Mouse (Mus musculus) 3T3-L1 (cell line): Measurements from ENCODE around the gene Rab20.

Experiments used
- DNase-seq: peaks from one replicate; pipeline ENCODE4 v3.0.0-alpha.2; 2015; ENCODE audit warnings: low read depth, low spot score

The Rab20 gene

GRCm38 (mm10) chr8:11454228-11454627 lies 24.3 kb downstream of the Rab20 start:
- no peak for DNase-seq

GRCm38 (mm10) chr8:11452974-11453373 lies 25.5 kb downstream of the Rab20 start:
- peak; percentile 41 for DNase-seq

- DNase-seq: peak; percentile 59
Observed at GRCm38 (mm10) chr8:11452559-11452958, 26.0 kb downstream of the Rab20 start.

- no peak for DNase-seq
Observed at GRCm38 (mm10) chr8:11452152-11452551, 26.4 kb downstream of the Rab20 start.

GRCm38 (mm10) chr8:11450184-11451113 lies 28.1 kb downstream of the Rab20 start:
- peak; percentile 71 for DNase-seq

GRCm38 (mm10) chr8:11447910-11448570 lies 30.5 kb downstream of the Rab20 start:
- DNase-seq: no peak

GRCm38 (mm10) chr8:11445790-11446189 lies 32.7 kb downstream of the Rab20 start:
- no peak for DNase-seq

GRCm38 (mm10) chr8:11444216-11444615 lies 34.3 kb downstream of the Rab20 start:
- DNase-seq: no peak

GRCm38 (mm10) chr8:11443611-11444010 lies 34.9 kb downstream of the Rab20 start:
- DNase-seq: no peak

GRCm38 (mm10) chr8:11441291-11441690 lies 37.2 kb downstream of the Rab20 start:
- DNase-seq: no peak

GRCm38 (mm10) chr8:11437862-11438261 lies 40.6 kb downstream of the Rab20 start:
- no peak for DNase-seq

GRCm38 (mm10) chr8:11430688-11431087 lies 47.8 kb downstream of the Rab20 start:
- peak; percentile 67 for DNase-seq

- peak; percentile 35 for DNase-seq
Observed at GRCm38 (mm10) chr8:11423091-11423490, 55.4 kb downstream of the Rab20 start.

- peak; percentile 49 for DNase-seq
Observed at GRCm38 (mm10) chr8:11421968-11422367, 56.5 kb downstream of the Rab20 start.

- peak; percentile 55 for DNase-seq
Observed at GRCm38 (mm10) chr8:11421105-11421504, 57.4 kb downstream of the Rab20 start.

GRCm38 (mm10) chr8:11419645-11420044 lies 58.9 kb downstream of the Rab20 start:
- peak; percentile 85 for DNase-seq

- peak; percentile 90 for DNase-seq
Observed at GRCm38 (mm10) chr8:11419232-11419631, 59.3 kb downstream of the Rab20 start.

GRCm38 (mm10) chr8:11417762-11418161 lies 60.7 kb downstream of the Rab20 start:
- DNase-seq: peak; percentile 74

GRCm38 (mm10) chr8:11415089-11415488 lies 63.4 kb downstream of the Rab20 start:
- peak; percentile 51 for DNase-seq

GRCm38 (mm10) chr8:11414304-11414703 lies 64.2 kb downstream of the Rab20 start:
- DNase-seq: no peak

GRCm38 (mm10) chr8:11412450-11412849 lies 66.1 kb downstream of the Rab20 start:
- DNase-seq: peak; percentile 95

GRCm38 (mm10) chr8:11411504-11412124 lies 66.9 kb downstream of the Rab20 start:
- peak; percentile 99 for DNase-seq
